Mouse (Mus musculus) liver, postnatal 0 days (tissue): ENCODE data around the gene Chka.

Source experiments
- CTCF ChIP-seq: sonication (generic); IDR thresholded peaks from 2 replicates; pipeline ENCODE4 v1.5.1; 2016; ENCODE audit warnings: antibody characterized with exemption, low read depth
- EP300 ChIP-seq: IDR thresholded peaks from 2 replicates; pipeline ENCODE4 v1.6.1; 2016; ENCODE audit warnings: antibody characterized with exemption, low read depth, mild to moderate bottlenecking

DNA sequence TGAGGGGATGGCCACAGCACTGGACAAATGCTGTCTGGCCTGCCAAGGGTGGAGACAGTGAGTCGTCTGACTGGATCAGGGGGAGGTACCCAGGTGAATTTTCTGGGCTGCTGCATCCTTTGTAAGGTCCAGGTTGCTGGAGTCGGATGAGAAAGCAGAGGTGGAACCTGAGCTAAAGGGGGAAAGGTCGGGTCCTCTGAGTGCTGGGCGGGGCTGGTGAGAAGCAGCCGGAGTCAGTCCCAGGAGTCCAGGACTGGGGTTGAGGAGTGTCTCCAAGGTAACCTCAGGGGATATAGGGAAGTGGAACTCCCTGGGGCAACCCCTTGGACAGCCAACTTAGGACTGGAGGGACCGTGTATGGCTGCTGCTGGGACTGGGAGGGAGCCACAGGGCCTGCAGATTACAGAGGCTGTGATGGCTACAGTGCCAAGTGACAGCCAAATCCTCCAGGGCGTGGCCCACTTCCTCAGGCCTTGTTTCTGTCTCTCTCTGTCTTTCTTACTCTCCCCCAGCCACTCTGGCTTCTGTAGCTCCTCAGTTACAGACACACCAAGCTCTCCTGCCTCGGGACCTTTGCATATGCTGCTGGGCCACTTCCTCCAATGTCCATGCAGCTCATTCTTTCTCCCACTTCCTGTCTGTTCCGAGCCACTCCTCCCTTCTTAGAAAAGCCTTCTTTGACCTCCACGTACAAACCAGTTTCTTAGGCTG is 71.2 kb downstream of the Chka start:
- TF ChIP-seq EP300 = no peak
- TF ChIP-seq CTCF = no peak
